Mouse (Mus musculus) heart, adult 9 months (tissue): Measurements from ENCODE around the gene Acap1.

ENCODE experiments used
- DNase-seq, 2 experiments: peaks; one replicate each; pipeline ENCODE4 v3.0.0; 2022; ENCODE audit warnings: low spot score in 2 of 2

Acap1 gene

DNA sequence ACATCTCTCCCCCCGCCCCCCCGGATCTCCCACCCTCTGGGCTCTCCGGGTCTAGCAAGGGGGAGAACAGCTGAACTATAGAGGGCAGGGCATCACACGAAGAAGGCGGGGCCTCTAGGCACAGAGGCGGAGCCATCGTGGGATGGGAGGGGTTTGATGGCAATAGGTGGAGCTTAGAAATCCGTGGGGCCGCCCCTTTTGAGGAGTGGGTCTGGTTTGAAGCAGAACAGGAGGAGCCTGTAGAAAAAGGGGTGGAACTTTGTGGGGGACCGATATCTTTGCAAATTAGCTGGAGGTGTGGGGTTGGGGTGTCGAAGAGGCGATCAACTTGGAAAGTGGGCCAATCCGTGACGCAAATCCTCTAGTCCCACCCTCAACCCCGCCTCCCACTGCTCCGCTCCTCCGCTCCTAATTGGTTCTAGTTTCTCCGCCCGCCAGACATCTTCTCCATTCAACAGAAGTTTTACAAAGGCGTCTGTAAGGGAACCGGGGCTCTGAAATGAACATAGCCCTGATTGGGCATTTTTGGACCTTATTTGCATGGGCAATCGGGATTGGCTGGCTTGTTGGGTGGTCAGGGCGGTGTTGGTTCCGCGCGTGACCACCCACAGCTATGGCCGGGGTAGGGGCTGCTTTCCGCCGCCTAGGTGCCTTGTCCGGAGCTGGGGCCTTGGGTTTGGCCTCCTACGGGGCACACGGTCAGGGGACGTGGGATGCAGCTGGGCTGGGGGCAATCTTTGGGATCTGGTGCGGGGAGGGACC is 57.2 kb downstream of the Acap1 start, which contains the start of gene Tmem256:
Gene Tmem256 (plus strand): TSS at position 563 of the 762 bp plus-strand sequence.
- peak; percentile 98 to 99 for DNase-seq

GRCm38 (mm10) chr11:69837604-69837951 is 57.8 kb downstream of the Acap1 start, which contains the start of gene Nlgn2:
TSS of gene Nlgn2 (minus strand) at chr11:69837784.
- no peak for DNase-seq

GRCm38 (mm10) chr11:69836703-69837576 is 58.4 kb downstream of the Acap1 start:
- DNase-seq: peak; percentile 50 to 64

- DNase-seq: no peak
These were observed 59.4 kb downstream of the Acap1 start for GRCm38 (mm10) chr11:69835966-69836335.

DNA sequence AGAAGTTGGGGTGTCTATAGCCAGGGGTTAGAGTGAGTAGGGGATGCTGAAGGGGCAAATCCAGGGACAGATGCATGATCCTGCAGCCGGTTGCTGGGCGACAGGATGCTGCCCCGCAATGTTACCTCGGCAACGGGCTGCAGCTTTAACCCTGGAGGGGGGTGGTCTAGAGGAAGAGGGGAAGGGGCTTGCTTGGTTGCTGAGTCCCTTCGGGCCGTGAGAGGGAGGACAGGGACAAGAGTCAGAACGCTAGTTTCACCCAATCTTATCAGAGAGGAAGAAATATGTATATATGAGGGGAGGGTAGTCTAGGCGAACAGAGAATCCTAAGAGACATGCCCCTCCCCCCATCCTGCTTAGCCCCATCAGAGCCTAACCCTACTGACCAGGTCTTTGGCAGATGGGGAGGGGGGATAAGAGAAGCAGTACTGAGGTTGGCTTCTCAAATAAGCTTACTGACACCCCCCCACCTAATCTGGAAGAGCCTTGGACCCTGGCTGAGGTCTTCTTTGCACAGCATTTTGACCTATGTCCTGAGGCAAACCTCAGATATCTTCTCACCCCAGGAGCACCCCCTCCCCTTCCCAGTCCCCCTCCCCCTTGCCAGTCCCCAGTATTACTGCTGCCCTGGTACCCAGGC is 59.9 kb downstream of the Acap1 start:
- DNase-seq: no peak

DNA sequence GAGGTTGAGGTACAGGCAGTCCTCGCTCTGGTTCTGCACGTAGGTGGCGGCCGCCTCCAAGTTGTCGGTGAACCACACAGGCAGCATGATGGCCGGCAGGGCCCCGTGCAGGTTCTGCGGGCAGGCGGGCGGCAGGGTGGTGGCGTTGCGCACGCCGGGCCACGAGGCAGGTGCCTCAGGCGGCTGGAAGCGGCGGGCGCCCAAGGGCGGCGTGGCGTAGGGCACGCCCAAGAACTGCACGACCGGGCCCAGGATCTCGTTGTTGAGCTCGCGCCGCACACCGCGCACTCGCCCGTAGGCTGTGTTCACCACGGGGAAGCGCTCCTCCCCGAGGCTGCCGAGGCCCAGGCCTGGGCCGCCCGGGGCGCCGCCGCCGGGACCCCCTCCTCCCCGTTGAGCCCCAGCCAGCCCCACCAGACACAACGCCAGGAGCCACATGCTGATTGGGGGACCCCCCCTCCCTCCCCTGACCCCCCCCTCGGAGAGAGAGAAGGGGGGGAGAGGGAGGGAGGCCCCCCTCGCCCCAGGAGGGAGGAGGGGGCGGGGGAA is 61.3 kb downstream of the Acap1 start:
- DNase-seq: no peak

GRCm38 (mm10) chr11:69833554-69833953 is 61.8 kb downstream of the Acap1 start:
- no peak for DNase-seq
